Mouse (Mus musculus) liver (tissue): ENCODE measurements around the gene Sec14l1.

Experiments
- DNase-seq: peaks from one replicate; pipeline ENCODE4 v3.0.0-alpha.2; 2020; ENCODE audit warnings: mixed read lengths

Gene Sec14l1

DNA sequence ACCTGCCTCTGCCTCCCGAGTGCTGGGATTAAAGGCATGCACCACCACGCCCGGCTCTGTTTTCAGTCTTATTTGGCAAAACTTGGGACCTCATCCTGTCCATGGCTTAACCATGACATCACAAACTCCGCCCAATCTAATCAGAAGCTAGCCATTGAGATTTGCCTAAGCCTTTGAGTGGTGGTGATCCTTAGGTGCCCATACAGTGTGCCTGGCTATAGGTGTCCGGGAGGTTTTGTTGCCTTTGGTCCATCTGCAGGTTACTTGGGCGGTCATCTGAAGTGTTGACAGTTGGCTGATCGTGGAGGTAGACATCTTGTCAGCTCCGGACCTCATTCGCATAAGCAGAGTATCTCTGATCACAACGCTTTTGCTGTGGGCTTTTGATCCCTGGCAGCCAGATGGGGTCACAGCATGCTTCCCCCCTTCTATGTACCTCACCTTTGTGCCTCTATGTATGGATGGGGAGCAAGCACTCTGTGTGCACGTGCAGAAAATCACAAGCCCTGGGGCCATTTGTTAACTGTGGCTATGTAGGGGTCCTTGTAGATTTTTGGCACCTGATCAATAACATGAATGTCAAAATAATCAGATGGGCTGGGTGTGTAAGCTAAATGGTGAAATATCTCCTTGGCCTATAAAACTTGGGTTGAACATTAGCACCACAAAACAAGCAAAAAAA lies 2.9 kb upstream of the Sec14l1 start:
- no peak for DNase-seq

- no peak for DNase-seq
Measured at GRCm38 (mm10) chr11:117112649-117113051, 2.3 kb upstream of the Sec14l1 start.

DNA sequence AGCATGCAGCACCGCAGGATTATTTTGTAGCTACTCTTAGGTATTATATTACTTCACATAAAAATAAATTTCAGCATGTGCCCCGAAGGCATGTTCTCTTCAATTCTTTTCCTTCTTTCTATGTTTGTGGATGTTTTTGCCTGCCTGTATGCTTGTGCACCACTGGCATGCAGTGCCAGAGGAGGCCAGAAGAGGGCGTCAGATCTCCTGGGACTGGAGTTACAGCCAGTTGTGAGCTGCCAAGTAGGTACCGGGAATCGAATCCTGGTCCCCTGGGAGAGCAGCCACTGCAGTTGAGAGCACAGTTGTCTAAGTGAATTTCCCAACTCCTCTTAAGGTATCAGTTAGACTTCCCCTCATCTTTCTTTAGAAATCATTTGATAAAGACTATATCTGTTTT lies 1.6 kb upstream of the Sec14l1 start:
- DNase-seq, result peak; percentile 54

- no peak for DNase-seq
Measured at GRCm38 (mm10) chr11:117114231-117114591, 757 bp upstream of the Sec14l1 start.

DNA sequence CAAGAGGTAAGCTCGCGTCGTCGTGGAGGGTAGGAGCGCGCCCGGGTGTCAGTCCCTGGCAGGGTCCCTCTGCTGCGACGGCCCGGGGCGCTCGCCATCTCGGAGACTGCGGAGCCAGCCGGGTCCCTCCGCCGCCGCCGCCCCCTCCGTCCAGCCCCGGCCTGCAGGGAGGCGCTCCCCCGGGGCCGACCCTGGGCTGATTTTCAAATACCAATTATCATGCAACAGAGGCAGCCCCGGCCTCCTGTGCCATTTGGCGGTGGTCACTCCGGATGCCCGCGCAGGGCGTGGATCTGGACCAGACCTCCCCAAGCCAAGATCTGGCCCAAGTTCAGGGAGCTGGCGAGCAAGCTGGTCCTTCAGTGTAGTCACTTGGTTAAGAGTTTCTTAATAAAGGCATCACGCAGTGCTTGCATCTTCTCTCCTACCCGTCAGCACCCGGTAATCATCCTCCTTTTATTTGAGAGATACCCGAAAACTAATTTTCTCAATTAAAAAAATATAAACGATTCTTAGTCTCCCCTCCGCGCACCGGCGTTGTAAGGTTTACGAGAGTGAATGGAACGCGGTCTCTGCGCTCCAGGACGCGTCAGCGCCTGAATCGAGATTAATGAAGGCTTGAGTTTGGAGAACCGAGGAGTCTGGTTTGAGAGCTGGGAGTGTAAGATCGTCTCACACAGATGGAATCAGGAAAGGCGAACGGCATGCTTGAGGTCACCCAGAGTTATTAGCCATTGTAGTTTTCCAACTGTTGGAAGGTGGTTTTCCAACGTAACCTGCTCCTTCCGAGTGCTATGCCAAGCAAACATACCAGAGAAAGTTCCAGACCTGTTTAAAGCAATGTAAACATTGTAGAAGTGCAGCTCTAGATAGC lies 615 bp downstream of the Sec14l1 start:
- DNase-seq, result peak; percentile 58

DNA sequence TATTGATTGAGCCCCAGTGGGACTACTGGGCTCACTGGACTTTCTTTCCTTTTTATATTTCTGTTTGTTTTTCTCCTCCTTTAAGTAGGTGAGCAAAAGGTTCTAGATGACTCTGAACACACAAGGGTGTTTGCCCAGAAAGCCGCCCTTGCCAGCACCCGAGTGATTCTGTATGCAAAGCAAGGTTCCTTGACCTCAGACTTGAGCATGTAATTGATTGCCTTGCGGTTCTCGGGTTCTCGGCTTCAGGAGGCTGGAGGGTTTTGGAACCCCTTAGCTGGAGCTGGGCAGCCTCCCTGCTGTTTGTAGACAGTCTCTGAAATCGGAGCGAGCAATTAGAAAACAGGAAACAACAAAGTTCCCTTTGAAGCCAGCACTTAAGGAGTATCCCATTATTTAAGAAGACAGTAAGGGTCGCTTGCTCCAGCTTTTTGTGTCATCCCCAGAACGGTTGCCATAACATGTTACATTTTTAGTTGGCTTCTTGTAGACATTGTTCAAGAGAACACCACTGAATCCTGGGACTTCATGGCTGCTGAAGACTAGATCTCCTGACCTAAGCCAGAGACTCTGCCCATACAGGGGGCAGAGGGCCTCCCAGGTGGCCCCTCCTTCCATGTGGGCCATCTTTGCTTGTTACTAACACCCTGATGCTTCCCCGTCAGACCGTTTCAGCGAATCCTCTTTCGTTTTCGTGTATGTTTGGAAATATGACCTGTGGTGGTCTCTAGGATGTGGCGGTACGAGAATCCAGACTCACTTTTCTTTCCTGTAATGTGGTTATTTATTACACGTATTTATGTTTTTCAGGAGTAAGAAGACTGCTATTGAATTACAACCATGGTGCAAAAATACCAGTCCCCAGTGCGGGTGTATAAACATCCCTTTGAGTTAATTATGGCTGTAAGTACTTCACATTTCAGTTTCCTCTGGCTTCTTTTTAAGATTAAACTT lies 1.7 kb downstream of the Sec14l1 start:
- no peak for DNase-seq

GRCm38 (mm10) chr11:117117321-117117720 lies 2.4 kb downstream of the Sec14l1 start:
- no peak for DNase-seq

- no peak for DNase-seq
Measured at GRCm38 (mm10) chr11:117117791-117118190, 2.8 kb downstream of the Sec14l1 start.

DNA sequence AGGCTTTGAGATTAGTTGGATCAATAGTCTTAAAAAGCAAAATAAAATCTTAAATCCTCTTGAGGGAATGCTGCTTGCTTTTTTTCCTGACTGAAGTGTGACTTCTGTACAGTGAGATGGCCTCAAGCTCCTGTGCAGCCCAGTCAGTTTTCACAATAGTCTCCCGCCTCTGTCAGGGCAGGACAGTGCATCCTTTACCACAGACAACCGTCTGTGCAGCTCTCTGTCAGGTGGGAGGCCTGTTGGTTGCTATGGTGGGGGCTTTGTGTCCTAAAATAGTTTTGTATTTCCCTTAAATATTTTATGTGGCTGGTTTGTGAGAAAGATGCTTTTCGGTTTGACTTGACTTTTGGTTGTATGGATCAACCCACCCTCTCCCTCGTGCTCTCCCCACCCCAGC lies 3.3 kb downstream of the Sec14l1 start:
- DNase-seq, result no peak

DNA sequence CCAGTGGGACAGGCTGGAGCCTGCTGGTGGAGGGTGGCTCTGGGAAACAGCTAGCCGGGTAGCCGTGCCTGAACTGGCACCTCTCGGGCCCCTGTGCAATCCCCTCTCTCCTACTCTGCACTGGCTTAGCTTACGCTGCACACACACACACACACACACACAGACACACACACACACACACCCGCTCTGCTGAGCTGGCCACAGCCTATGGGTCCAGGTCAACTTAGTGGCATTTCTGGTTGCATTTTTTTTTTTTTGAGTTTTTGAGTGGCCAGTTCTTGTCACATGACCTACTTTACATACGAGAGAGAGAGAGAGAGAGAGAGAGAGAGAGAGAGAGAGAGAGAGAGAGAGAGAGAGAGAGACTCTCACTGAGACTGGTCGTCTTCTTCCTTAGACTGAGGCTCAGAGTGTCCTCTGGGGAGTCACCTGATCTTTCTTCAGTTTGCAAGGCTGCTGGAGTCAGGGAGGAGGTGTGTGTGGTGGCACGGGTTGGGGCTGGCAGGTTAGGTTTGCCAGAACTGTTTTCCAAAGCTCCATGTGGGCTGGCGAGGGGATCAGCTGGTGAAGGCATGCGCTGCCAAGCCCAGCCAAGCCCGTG lies 3.9 kb downstream of the Sec14l1 start:
- DNase-seq, result no peak

GRCm38 (mm10) chr11:117119723-117120122 lies 4.8 kb downstream of the Sec14l1 start:
- DNase-seq, result no peak

- DNase-seq, result no peak
Measured at GRCm38 (mm10) chr11:117120285-117121163, 5.6 kb downstream of the Sec14l1 start.

DNA sequence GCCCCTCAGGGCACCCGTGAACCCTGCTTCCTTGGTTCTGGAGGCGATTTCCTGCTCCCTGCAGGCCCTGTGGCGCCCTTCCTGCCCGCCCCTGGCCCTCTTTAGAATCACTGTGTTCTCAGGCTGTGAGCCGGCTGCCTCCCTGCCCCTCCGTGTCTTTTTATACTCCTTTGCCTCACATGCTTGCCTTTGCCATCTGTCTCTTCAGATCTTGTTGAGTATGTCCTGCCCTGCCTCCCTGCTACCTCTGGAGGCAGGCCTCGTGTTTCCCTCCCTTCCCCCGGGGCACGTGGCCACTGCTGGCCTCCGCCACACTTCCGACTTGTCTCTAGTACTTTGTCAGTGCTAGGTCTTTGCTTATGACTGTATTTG lies 6.2 kb downstream of the Sec14l1 start:
- DNase-seq, result no peak

- no peak for DNase-seq
Measured at GRCm38 (mm10) chr11:117121954-117122353, 7.0 kb downstream of the Sec14l1 start.

GRCm38 (mm10) chr11:117123418-117124085 lies 8.6 kb downstream of the Sec14l1 start:
- no peak for DNase-seq

DNA sequence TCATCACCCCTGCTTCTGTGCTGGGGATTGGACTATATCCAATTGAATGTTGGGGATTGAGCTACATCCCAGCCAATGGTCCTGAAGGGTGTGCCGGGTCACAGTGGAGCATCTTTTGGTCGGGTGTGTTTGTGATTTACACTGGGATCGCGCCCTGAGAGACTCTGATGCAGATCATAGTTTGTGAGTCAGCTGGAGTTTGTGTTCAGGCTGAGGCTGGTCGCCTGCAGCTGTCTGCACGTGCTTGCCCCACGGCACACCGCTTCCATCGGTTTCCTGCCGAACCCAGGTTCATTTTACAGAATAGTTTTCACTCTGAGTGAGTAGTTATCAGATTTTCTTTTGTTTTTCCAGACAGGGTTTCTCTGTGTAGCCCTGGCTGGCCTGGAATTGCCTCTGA lies 9.6 kb downstream of the Sec14l1 start:
- no peak for DNase-seq

GRCm38 (mm10) chr11:117127250-117127837 lies 12.4 kb downstream of the Sec14l1 start:
- no peak for DNase-seq

DNA sequence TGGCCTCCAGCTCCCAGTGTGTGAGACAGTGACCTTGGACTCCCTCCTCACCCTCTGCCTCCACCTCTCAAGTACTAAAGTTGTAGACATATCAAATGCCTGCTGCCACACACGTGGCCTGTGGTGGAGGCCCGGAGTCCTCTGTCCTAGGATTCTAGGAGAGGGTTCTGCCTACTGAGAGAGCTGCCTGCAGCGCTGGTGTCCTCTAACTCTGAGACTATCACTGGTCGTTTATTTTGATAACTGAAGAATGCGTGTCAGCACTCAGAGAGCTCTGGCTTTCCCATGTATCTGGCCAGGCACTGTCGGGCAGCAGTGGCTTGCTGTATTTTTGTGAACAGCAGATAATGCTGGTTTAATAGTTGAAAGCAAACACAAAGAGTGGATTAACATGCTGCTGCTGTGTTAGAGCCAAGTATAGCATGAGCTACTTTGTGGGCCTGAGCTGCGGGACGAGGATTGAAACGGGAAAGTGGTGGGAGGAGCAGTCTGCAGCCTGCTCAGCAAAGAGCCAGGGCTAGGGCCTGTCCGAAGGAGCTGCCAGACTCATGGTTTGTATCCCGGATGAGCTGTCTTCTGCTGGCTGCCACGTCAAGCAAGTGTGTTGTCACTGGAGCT lies 13.1 kb downstream of the Sec14l1 start:
- DNase-seq, result no peak

GRCm38 (mm10) chr11:117129473-117129872 lies 14.5 kb downstream of the Sec14l1 start:
- DNase-seq, result no peak

- no peak for DNase-seq
Measured at GRCm38 (mm10) chr11:117130068-117130467, 15.1 kb downstream of the Sec14l1 start.
